Mouse (Mus musculus): ENCODE data around the gene Wdr83os.

GRCm38 (mm10) chr8:85074167-85074566, 6.4 kb upstream of the Wdr83os start:
- TF ChIP-seq POLR2A (IDR thresholded peaks at IDR 0.05; ENCODE audit: insufficient read depth, low read depth, low read length) (no peak), CTCF (IDR thresholded peaks at IDR 0.05; ENCODE audit: insufficient read depth, low read depth, low read length) (no peak)

All from olfactory bulb, adult 2 months (tissue).